Mouse (Mus musculus): ENCODE measurements around the gene Zfr2.

Zfr2 gene

GRCm38 (mm10) chr10:81249442-81249841 is 16.5 kb downstream of the Zfr2 start:
- no peak for DNase-seq

- peak in 1 of 2 experiments; percentile 18 for DNase-seq
These were observed 19.8 kb downstream of the Zfr2 start, which contains the start of gene Matk for GRCm38 (mm10) chr10:81252424-81253419. Gene Matk, plus strand, starts transcription at chr10:81252935.

GRCm38 (mm10) chr10:81254886-81255285 is 21.9 kb downstream of the Zfr2 start:
- no peak for DNase-seq

- no peak for DNase-seq
These were observed 24.4 kb downstream of the Zfr2 start for GRCm38 (mm10) chr10:81257158-81258039.

GRCm38 (mm10) chr10:81259225-81259884 is 26.4 kb downstream of the Zfr2 start:
- DNase-seq, result no peak

GRCm38 (mm10) chr10:81261025-81261424 is 28.1 kb downstream of the Zfr2 start:
- no peak for DNase-seq

GRCm38 (mm10) chr10:81265540-81265939 is 32.6 kb downstream of the Zfr2 start:
- no peak for DNase-seq

- peak; percentile 96 for DNase-seq
These were observed 33.5 kb downstream of the Zfr2 start, which contains the start of the genes Mrpl54 and Apba3 for GRCm38 (mm10) chr10:81266211-81267105. Gene Mrpl54, minus strand, starts transcription at chr10:81266934. Gene Apba3, plus strand, starts transcription at chr10:81266960.

- DNase-seq, result peak; percentile 88 to 92
These were observed 35.1 kb downstream of the Zfr2 start for GRCm38 (mm10) chr10:81268056-81268455.

- DNase-seq, result no peak
These were observed 35.9 kb downstream of the Zfr2 start for GRCm38 (mm10) chr10:81268643-81269412.

- no peak for DNase-seq
These were observed 39.4 kb downstream of the Zfr2 start for GRCm38 (mm10) chr10:81272356-81272755.

GRCm38 (mm10) chr10:81273842-81274241 is 40.9 kb downstream of the Zfr2 start:
- no peak for DNase-seq

GRCm38 (mm10) chr10:81277676-81278075 is 44.7 kb downstream of the Zfr2 start:
- no peak for DNase-seq

- peak; percentile 52 to 71 for DNase-seq
These were observed 46.5 kb downstream of the Zfr2 start for GRCm38 (mm10) chr10:81279496-81279895.

GRCm38 (mm10) chr10:81284189-81284588 is 51.2 kb downstream of the Zfr2 start:
- DNase-seq, result peak; percentile 47 to 65

- peak; percentile 76 to 84 for DNase-seq
These were observed 51.8 kb downstream of the Zfr2 start for GRCm38 (mm10) chr10:81284719-81285118.

GRCm38 (mm10) chr10:81285694-81286450 is 52.9 kb downstream of the Zfr2 start:
- DNase-seq, result peak; percentile 91 to 94

GRCm38 (mm10) chr10:81286586-81286985 is 53.6 kb downstream of the Zfr2 start:
- peak; percentile 61 to 70 for DNase-seq

- DNase-seq, result peak; percentile 61 to 67
These were observed 54.7 kb downstream of the Zfr2 start for GRCm38 (mm10) chr10:81287513-81288157.

Measured in lung, adult 18-20 months (tissue).